Mouse (Mus musculus) cerebellum, adult 11-12 months (tissue): ENCODE results near the gene 4930438A08Rik.
A peak's percentile ranks its signal among the peaks of the same experiment; 100 is the strongest.

ENCODE experiments used
- DNase-seq: peaks from one replicate; pipeline ENCODE4 v3.0.0; 2022

4930438A08Rik gene

DNA sequence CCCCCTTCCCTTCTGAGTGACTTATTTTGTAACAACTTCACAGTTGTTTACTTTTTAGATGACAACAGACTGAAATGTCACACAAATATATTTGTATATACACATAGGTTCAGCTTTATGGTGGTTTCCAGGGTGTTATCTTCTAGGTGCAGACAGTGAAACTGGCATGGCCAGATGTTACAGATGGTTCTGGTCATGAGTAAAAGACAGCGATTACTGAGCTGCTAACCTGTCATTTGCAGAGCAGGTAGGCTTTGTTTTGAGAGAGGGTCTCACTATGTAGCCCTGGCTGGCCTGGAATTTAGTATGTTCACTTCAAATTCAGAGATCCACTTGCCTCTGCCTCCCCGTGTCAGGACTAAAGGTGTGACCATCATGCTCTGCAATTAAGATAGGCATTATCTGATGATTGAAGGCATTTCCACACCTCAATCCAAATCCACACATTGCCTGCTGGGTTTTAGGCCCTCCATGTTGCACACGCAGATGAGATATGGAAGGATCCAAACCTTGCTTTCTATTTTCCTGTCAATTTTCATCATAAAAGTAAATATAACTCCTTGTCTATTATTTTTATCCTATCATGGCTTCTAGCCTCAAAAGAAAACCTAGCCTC is 50.1 kb downstream of the 4930438A08Rik start:
- no peak for DNase-seq

DNA sequence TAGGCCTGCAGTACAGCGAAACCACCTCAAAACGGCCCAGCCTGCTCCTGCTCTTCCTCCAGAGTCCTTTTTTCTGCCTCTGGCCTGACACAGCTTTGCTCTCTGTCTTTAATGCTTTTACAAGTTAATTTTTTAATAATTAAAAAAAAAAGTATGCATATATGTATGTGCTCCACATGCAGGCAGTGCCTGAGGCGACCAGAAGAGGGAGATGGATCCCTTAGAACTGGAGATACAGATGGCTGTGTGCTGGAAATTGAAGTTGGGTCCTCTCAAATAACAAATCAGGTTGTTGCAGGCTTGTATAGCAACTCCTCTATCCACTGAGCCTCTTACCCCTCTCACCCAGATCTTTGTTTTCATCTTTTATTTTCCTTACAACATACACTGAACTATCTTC is 52.2 kb downstream of the 4930438A08Rik start:
- no peak for DNase-seq

DNA sequence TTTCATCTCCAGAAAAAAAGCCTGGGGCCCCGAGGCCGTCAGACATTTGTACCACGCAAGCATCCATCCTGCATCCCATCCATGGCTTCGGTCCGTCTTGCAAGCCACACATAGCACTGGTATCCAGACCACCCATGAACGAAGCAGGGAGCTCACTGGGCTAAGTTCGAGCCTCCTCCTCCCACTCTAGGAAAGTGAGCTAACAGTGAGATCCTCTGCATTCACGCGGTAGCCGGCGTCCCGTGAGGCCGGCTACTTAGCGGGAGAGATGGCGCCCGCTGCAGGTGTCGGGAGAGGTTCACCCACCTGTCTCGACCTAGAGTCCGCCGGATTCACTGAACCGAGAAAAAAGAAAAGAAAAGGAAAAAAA is 55.3 kb downstream of the 4930438A08Rik start:
- DNase-seq, result no peak

DNA sequence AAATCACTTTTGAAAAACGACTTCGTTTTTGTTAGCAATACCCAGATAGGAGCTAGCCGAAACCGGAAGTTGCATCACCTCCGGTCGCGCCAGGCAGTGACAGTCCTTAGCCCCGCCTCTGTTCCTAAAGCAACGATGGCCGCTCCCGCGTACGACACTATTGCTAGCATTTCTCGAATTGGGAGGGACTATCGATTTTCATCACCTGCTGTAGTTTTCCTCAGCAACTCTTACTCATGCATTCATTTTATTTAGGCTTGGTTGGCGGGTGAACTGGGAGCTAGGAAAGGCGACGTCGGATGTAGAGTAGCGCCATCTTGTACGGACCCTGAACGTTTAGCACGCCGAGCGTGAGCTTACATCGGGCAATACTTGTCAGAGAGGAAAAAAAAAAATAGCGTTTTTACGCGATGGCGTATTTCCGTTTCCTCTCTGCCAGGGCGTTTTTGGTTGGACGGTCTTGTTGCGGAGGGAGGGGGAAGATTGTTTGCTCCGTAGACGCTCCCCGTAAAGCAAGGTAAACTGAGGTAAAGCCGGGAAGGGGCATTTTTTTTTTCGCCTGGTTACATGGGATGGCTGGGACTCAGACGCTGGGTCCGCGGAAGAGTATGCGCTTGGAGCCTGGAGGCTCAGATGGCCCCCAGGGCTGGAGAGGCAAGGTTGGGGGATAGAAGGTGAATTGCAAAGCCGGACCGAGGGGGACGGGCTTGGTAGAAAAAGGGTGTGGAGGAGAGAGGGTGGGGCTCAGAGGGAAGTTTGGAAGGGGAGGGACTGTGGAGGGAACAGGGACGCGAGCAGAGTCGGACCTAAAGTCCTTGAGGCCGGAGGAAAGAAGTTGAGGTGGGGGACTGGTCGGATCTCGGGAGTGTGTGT is 55.9 kb downstream of the 4930438A08Rik start, which contains the start of the genes Zfp672 and Sh3bp5l:
Gene Zfp672 (minus strand): TSS at position 64 of the 873 bp plus-strand sequence.
Gene Sh3bp5l (plus strand): TSS at position 449 of the 873 bp plus-strand sequence.
- peak; percentile 90 for DNase-seq

DNA sequence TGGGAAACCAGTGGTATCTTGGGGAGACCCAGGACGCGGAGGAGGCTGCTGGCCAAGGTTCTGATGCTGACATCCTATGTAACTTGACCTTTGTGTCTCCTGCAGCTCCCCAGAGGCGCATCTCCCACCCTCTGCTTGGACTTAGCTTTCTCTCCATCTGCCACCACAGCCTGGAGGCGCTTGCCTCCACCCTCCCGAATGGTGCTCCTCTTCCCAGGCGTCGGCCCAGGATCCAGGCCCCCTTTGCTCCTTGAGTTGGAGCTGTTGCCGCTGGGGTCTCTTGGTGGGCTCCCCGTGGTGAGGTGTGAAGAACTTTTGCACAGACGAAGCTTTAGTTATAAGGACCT is 56.5 kb downstream of the 4930438A08Rik start:
- DNase-seq, result peak; percentile 72

DNA sequence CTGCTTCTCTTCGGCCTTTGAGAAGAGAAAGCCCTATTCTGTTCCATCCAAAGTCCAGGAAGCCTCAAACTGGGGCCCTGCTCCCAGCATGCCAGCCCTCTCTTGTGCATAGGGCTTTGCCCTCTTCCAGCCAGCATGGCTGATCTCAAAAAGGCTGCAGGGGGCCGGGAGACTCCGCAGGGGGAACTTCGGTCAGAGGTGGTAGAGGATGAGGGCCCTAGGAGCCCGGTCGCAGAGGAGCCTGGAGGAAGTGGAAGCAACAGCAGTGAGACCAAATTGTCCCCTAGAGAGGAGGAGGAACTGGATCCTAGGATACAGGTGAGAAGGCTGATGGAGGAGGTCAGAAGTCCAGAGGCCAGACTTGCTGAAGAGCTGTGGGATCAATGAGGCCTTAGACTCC is 56.9 kb downstream of the 4930438A08Rik start:
- DNase-seq, result peak; percentile 62

DNA sequence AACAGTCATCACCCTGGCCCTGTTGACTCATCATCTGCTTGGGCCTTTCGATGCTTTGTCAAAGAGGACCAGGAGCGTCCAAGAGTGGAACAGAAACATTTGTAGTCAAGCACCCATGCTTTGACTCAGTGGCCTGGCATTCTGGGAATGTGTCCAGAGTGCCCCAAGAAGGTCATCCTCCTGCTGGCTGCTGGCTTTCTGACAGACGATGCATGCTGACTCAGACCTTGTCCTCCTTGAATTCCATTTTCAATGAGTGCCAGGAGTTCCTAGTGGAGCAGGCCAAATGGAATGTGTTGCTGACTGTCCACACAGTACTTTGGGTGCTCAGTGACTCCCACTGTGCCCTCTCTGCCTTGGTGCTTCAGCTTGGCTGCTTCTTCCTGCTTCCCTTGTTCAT is 60.1 kb downstream of the 4930438A08Rik start:
- DNase-seq, result peak; percentile 50
